Mouse (Mus musculus) forebrain, embryonic 13.5 days (tissue): Measurements from ENCODE around the gene Tmem53. TPM values are rescaled to one million over a fixed set of nuclear protein-coding genes. Genes with fewer than 3 reads are reported as not detected.
A peak's percentile ranks its signal among the peaks of the same experiment; 100 is the strongest.

ENCODE experiments used
- ATAC-seq: fragments of 200-750 bp; cut with Nextera tagmentation; 2 replicates; pipeline ENCODE4 v1.8.0; 2017
- H3K27ac ChIP-seq: fragments of 300-500 bp; sonication (generic); 2 replicates; pipeline ENCODE4 v1.5.1; 2015; ENCODE audit warnings: inconsistent platforms, mild to moderate bottlenecking, moderate library complexity
- H3K27me3 ChIP-seq: fragments of 300-500 bp; sonication (generic); 2 replicates; pipeline ENCODE4 v1.6.1; 2015; ENCODE audit warnings: mild to moderate bottlenecking, inconsistent platforms
- H3K36me3 ChIP-seq: fragments of 300-500 bp; sonication (generic); 2 replicates; pipeline ENCODE4 v1.6.1; 2015; ENCODE audit warnings: mild to moderate bottlenecking, inconsistent platforms; ENCODE audit not compliant: poor library complexity, severe bottlenecking
- H3K4me1 ChIP-seq: fragments of 300-500 bp; sonication (generic); 2 replicates; pipeline ENCODE4 v1.6.1; 2015; ENCODE audit warnings: inconsistent platforms
- H3K4me2 ChIP-seq: fragments of 300-500 bp; sonication (generic); 2 replicates; pipeline ENCODE4 v1.6.1; 2015; ENCODE audit warnings: inconsistent platforms, mild to moderate bottlenecking, moderate library complexity
- H3K4me3 ChIP-seq: fragments of 300-500 bp; sonication (generic); 2 replicates; pipeline ENCODE4 v1.5.1; 2015; ENCODE audit warnings: mild to moderate bottlenecking, inconsistent platforms
- H3K9ac ChIP-seq: fragments of 300-500 bp; sonication (generic); 2 replicates; pipeline ENCODE4 v1.6.1; 2015; ENCODE audit warnings: mild to moderate bottlenecking, inconsistent platforms
- H3K9me3 ChIP-seq: fragments of 300-500 bp; sonication (generic); replicated peaks from 2 replicates; pipeline ENCODE4 v1.6.1; 2016; ENCODE audit warnings: inconsistent platforms
- WGBS: fragments of 180-500 bp; shearing (Covaris S2); methylation state at CpG from one replicate; pipeline ENCODE4 v1.1.7; 2015; 5-methylcytosine and 5-hydroxymethylcytosine counted together
- polyA plus RNA-seq: library from polyadenylated mRNA; unstranded; fragments of >200 nt; fragmentation: Nextera tagmentation; extraction: Ambion mirVana; gene quantifications from 2 replicates; pipeline ENCODE4 v1.2.1, GENCODE M21; 2015

Gene Tmem53
- polyA plus RNA-seq, 1 experiment from 2014 or later, result 6.9 TPM

DNA sequence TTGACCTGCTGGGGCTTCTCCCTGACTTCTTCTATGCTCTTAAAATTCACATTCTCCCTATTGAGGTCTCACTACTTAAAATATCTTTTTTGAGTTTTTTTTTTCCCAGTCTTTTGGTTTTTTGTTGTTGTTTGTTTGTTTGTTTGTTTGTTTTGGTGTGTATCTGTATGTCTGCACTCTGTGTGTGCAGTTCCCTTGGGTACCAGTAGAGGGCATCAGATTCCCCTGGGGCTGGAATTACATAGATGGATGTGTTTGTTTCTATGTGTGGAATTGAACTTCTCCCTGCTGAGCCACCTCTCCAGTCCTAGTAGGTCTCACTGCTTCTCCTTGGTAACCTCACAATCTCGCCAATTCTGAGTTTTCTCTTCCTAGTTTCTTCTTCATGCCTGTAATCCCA lies 57.7 kb downstream of the Tmem53 start:
- no peak overlapping the region for H3K9ac ChIP-seq
- H3K4me3 ChIP-seq, result no peak overlapping the region
- H3K27ac ChIP-seq, result no peak overlapping the region
- H3K9me3 ChIP-seq, result no peaks in the 10 kb centered on the region
- WGBS, result 93% methylated on average over 1 of the region's 1 CpGs
- H3K27me3 ChIP-seq, result peaks cover 60% of the 10 kb centered on the region
- H3K4me2 ChIP-seq, result no peak overlapping the region
- ATAC-seq, result no peak
- H3K4me1 ChIP-seq, result peaks cover 15% of the 10 kb centered on the region
- H3K36me3 ChIP-seq, result no peaks in the 10 kb centered on the region

DNA sequence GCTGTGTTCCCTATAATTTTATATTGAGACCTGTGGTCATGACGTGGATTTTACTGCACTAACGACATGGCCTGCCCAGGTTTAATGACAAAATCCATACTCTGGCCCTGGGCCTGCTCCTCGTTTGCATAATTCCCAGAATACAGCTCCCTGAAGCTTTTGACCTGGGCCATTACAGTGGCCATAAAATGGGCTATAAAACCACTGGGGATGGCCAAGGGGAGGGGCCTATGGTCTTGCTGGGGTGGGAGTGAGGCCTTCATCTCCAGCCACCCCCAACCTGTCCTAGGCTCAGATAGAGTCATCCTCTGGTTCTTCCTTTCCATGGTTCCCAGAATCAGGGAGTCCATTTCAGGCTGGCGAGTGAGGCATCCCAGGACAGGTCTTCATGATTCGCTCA lies 60.1 kb downstream of the Tmem53 start:
- 52% methylated on average over 5 of the region's 5 CpGs for WGBS
- H3K36me3 ChIP-seq, result no peaks in the 10 kb centered on the region
- ATAC-seq, result no peak
- no peak overlapping the region for H3K4me2 ChIP-seq
- H3K27ac ChIP-seq, result no peak overlapping the region
- H3K4me3 ChIP-seq, result no peak overlapping the region
- no peak overlapping the region for H3K9ac ChIP-seq
- no peaks in the 10 kb centered on the region for H3K9me3 ChIP-seq
- H3K4me1 ChIP-seq, result peaks cover 12% of the 10 kb centered on the region
- H3K27me3 ChIP-seq, result peaks cover 56% of the 10 kb centered on the region

DNA sequence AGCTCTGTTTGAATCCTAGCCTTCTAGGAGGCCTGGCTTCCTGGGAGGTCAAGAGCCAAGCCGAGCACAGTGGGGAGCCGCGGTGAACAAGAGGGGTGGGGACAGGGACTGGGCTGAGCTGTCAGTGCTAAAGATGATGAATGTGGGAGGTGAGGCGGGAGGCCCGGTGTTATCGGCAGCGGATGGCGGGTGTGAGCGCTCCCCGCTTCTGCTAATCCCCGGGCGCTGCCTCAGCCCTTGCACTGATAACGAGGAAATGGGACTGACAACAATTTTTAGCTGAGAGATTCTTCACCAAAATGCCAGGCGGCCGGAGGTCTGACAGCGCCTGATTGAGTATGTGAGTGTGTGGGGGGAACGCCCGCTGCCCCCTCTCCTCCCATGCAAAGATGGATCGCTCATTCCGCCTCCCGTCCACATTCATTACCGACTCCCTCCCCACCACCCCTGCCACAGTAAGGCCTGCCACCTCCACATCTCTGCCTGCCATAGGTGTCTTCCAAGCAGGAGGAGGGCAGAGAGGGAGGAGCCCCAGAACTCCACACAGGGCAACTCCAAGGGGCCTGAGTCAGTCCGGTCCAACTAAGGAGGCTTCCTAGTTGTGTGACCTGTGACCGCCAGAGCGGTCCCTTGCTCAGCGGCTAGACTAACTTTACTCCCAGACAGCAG lies 60.8 kb downstream of the Tmem53 start:
- Histone ChIP-seq H3K36me3 (no peaks in the 10 kb centered on the region), H3K9ac (no peak overlapping the region), H3K27ac (no peak overlapping the region), H3K27me3 (peaks cover 51% of the 10 kb centered on the region), H3K9me3 (no peaks in the 10 kb centered on the region), H3K4me2 (peak overlapping the region; percentile 21), H3K4me3 (no peak overlapping the region), H3K4me1 (peaks cover 19% of the 10 kb centered on the region)
- WGBS, result 3% methylated on average over 26 of the region's 26 CpGs
- no peak for ATAC-seq

DNA sequence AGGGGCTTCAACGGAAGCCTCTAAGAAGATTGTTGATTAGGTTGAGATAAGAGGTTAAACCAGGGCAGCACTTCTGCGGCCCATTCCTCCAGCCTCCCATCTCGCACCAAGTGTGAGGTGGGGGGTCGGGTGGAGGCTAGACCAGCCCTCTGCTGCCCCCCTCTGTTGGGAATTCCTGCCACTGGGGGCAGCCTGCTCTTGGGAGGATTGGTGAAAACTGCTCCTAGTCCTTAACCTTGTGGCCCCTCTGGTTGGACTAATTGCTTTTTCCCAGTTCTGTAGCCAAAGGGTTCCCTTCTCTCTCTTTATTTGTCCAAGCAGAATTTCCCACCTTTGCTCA lies 61.3 kb downstream of the Tmem53 start:
- WGBS, result 14% methylated on average over 4 of the region's 4 CpGs
- H3K4me2 ChIP-seq, result no peak overlapping the region
- no peaks in the 10 kb centered on the region for H3K9me3 ChIP-seq
- no peaks in the 10 kb centered on the region for H3K36me3 ChIP-seq
- peaks cover 53% of the 10 kb centered on the region for H3K27me3 ChIP-seq
- H3K4me1 ChIP-seq, result peaks cover 24% of the 10 kb centered on the region
- no peak overlapping the region for H3K27ac ChIP-seq
- no peak overlapping the region for H3K9ac ChIP-seq
- ATAC-seq, result no peak
- no peak overlapping the region for H3K4me3 ChIP-seq

DNA sequence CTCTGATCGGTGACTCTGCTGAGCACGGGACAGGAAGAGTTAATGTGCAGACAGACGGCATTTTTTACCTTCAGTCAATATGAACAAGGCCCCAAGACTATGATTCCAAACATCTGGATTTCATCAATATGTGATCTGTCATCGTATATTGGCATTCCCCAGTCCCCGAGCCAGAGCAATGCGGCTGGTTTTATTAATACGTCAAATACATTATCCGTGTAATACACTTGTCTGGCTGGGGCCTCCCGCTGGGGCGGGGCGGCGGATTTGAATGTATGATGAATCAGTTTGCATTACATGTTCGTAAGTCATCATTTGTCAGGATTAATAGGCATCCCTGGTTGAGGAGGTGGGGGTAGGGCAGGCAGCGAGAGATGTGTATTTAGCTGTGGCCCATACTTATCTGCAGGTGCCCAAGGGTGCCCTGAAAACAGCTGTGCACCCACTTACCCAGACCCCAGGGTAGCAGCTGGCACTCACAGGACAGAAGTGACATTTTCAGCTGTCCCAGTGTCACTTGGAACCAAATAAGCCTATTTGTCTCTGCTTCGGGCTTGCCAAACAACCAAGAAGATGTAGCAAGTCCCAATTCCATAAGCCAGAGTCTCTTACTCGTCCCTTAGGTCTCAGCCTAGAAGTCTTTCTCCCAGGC lies 63.2 kb downstream of the Tmem53 start:
- Histone ChIP-seq H3K27me3 (peaks cover 71% of the 10 kb centered on the region), H3K4me3 (no peak overlapping the region), H3K9me3 (no peaks in the 10 kb centered on the region), H3K36me3 (no peaks in the 10 kb centered on the region), H3K4me2 (no peak overlapping the region), H3K27ac (no peak overlapping the region), H3K9ac (no peak overlapping the region), H3K4me1 (peaks cover 29% of the 10 kb centered on the region)
- WGBS, result 82% methylated on average over 16 of the region's 16 CpGs
- no peak for ATAC-seq

DNA sequence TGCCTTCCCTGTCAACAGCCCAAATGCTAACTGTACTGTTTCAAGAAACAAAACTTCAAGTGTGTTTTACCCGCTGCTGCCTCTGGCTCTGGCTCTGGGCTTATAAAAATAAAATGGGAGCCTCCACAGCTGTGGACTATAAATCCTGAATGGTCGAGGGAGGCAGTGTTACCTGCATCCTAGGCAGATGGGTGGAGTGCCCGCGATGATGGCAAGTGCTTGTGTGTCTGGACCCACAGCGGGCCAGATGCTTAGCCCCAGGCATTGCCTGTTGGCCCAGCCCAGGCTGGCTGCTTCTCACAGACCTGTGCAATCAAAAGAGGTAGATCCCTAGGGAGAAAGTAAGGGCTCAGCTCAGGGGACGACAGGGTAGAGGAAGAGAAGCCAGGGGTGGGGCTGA lies 65.0 kb downstream of the Tmem53 start:
- H3K4me3 ChIP-seq, result no peak overlapping the region
- H3K36me3 ChIP-seq, result no peaks in the 10 kb centered on the region
- H3K27me3 ChIP-seq, result peaks cover 85% of the 10 kb centered on the region
- WGBS, result 52% methylated on average over 6 of the region's 6 CpGs
- H3K27ac ChIP-seq, result no peak overlapping the region
- 0 out of 2 replicates have a peak overlapping the region, but pooled peaks have one; percentile 45 for H3K4me2 ChIP-seq
- no peak overlapping the region for H3K9ac ChIP-seq
- peaks cover 29% of the 10 kb centered on the region for H3K4me1 ChIP-seq
- no peak for ATAC-seq
- H3K9me3 ChIP-seq, result no peaks in the 10 kb centered on the region

DNA sequence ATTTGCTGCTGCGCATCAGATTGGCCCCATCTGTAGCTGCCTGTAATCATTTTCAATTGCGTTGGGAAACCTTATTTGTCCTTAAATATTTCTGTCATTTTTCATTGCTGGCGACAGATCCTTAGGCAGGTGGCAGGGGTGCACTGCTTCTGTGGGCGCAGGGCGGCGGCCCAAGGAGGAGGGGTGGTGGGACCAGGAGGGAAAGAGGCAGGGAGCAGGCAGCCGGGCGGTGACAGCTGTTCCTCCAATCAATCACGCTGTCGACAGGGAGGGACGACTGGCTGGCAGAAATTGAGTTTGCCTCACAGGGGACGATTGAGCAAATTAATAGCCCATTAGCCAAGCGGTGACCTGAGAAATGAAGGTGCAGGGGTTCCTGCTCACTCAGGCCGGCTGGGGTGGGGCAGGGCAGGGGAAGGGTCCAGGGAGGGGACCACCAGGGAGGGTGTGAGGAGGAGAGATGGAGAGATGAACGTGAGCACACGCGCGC lies 66.0 kb downstream of the Tmem53 start:
- peak; percentile 69; the same call in 1 of the 2 replicates for ATAC-seq
- no peaks in the 10 kb centered on the region for H3K9me3 ChIP-seq
- H3K27ac ChIP-seq, result no peak overlapping the region
- no peaks in the 10 kb centered on the region for H3K36me3 ChIP-seq
- H3K4me2 ChIP-seq, result peak overlapping the region; percentile 45
- H3K9ac ChIP-seq, result no peak overlapping the region
- H3K4me1 ChIP-seq, result peaks cover 24% of the 10 kb centered on the region
- no peak overlapping the region; the same call in 1 of the 2 replicates for H3K4me3 ChIP-seq
- H3K27me3 ChIP-seq, result peaks cover 84% of the 10 kb centered on the region
- WGBS, result 20% methylated on average over 18 of the region's 18 CpGs

Other genes starting within 250 kb of the Tmem53 start
- 42.5 and 45.7 TPM in 2 replicates for gene Eif2b3, start 232.5 kb upstream of the Tmem53 start, polyA plus RNA-seq
- gene Ptch2, start 155.9 kb upstream of the Tmem53 start, polyA plus RNA-seq, result 4.0 and 5.8 TPM in 2 replicates
- gene Btbd19, start 126.2 kb upstream of the Tmem53 start, polyA plus RNA-seq, result 3.1 and 3.9 TPM in 2 replicates
- 0.40 TPM in 1 of 2 replicates, not detected in the other for gene Tctex1d4, start 125.2 kb upstream of the Tmem53 start, polyA plus RNA-seq
- 11.4 and 12.0 TPM in 2 replicates for gene Plk3, start 118.0 kb upstream of the Tmem53 start, polyA plus RNA-seq
- 667 and 710 TPM in 2 replicates for gene Rps8, start 95.7 kb upstream of the Tmem53 start, polyA plus RNA-seq
- gene Kif2c, start 69.3 kb upstream of the Tmem53 start, polyA plus RNA-seq, result 68.4 and 74.1 TPM in 2 replicates
- gene Armh1, start 174 bp downstream of the Tmem53 start, polyA plus RNA-seq, result 0.38 and 0.65 TPM in 2 replicates
- gene Rnf220, start 245.1 kb downstream of the Tmem53 start, polyA plus RNA-seq, result 115 and 120 TPM in 2 replicates